Mouse (Mus musculus) testis, postnatal 14 days (tissue): Measurements from ENCODE around the gene Aldh1a1.
"Not testable (repeated sequence)": the region's sequence is repeated elsewhere in the genome, so short reads cannot be mapped to it uniquely, and the experiment has no call there.

ENCODE experiments used
- DNase-seq: peaks from one replicate; pipeline ENCODE4 v3.0.0; 2021; ENCODE audit warnings: low spot score

Aldh1a1 gene

GRCm38 (mm10) chr19:20555365-20555764 is 62.9 kb downstream of the Aldh1a1 start:
- DNase-seq, result no peak

DNA sequence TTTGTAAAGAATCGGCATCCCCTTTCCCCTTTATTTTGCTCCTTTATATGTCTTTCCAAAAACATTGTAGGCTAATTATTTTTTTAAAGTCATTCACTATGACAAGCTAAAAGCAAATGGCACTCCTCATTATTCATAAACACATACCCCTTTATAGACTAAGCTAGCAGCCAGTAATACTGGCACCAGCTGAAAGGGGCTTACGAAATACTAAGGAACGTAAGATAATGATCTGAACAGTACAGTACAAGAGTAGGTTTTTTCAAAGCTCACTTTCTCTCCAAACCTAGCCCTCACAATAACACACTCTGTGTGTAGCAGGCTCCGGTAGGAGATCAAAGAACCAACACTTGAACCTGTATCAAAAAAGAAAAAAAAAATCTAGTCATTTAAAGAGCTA is 64.7 kb downstream of the Aldh1a1 start:
- DNase-seq, result no peak

DNA sequence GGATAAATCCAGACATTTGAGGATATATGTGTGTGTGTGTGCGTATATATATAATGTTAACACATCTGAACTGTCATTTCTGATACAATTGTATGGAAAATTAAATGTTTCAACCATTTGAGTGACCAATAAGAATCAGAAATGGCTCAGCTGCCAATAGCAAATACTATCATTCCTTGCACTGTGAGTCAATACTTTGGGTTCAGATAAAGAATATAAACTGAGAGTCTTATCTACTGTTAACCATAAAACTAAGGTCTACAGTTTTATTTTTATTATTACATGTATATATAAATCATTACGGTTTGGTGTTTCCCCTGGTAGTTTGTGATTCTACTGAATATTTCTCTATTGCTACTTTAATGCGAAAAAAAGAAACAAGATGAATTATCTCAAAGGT is 65.6 kb downstream of the Aldh1a1 start:
- no peak for DNase-seq

- DNase-seq, result no peak
Observed at GRCm38 (mm10) chr19:20558544-20558943, 66.0 kb downstream of the Aldh1a1 start.

GRCm38 (mm10) chr19:20558952-20559351 is 66.4 kb downstream of the Aldh1a1 start:
- no peak for DNase-seq

GRCm38 (mm10) chr19:20559952-20560351 is 67.4 kb downstream of the Aldh1a1 start:
- no peak for DNase-seq

DNA sequence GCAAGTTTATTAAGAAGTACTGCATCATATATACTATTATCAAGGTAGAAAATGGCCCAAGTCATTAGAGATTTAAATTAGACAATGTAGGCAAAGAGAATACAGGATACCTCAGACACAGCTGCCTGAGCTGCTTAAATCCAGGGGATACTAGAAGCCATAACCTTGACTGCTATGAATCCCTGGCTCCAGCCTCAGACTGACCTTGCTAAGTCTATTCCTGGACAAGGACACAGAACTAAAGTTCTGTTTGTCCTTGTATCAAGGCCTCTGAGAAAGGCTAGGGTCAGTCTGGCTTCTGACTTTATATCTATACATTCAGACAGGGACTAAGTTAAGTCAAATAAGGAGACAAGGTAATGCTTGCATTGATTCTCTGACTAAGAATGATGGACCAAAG is 69.9 kb downstream of the Aldh1a1 start:
- peak; percentile 16 for DNase-seq

DNA sequence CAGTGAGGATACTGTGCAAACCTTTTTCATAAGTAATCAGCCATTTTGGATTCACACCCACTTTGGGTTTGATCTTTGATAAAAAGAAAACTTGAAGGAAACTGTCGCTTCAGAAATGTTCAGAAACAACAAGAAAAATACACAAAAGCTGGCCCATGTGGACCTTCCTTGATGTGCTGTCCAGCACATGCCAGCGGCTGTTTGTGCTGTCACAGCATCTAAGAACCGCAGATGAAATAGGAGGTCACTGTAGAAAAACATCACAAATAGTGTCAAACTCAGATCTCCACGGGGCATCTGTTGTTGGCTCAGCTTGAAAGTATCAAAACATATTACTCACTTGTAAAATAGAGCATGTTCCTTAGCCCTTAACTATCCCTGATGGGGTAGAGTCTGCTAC is 73.8 kb downstream of the Aldh1a1 start:
- DNase-seq, result no peak

DNA sequence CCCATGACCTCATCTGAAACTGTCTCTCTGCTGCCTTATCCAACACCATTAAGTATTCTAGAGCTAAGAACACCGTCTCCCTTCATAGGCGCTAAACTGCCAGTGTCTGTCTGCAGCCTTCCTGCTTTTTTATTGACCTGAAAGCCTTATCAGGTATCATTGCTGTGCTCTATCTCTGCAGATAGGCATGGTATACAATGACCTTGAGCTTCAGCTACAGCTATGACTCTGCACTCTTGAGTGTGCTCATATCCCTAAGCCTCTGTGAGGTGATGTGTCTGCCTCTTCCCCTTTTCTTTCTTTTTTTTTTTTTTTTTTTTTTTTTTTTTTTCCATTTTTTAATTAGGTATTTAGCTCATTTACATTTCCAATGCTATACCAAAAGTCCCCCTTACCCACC is 74.5 kb downstream of the Aldh1a1 start:
- DNase-seq, result no peak

DNA sequence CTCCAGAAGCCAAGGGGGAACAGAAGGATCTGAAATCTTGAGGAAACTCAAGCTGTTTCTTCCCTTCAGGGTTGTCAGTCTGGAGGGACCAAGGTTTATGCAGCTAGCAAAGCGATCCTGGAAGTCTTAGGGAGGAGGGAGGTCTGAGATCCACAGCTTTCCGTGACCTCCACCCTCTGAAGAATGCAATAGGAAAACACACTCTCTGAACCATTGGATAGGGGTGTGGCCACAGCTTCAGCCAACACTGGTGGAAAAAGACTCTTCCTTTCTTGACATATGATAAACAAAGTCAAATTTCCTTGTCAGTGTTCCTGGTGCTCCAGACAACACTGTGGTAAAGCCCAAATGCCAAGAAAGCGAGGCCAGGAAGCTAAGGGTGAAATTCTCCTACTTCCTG is 84.5 kb downstream of the Aldh1a1 start:
- no peak for DNase-seq

DNA sequence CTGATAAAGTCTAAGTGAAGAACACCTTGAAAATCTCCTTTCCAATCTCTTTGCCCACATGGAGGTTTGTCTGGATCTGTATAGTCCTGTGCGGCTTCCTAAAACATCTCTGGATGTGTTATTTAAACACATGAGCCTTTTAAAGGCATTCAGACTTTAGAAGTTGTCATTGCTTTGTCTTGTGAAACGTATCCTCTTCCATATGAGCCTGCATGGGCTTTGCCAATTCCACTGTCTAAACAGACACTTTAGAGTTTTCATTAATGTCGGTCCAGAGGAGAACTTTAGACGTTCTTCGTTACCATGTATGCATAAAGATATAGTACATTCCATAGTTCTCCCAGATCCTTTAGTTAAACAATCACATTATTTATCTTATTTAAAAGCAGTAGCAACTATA is 84.9 kb downstream of the Aldh1a1 start:
- DNase-seq, result no peak

DNA sequence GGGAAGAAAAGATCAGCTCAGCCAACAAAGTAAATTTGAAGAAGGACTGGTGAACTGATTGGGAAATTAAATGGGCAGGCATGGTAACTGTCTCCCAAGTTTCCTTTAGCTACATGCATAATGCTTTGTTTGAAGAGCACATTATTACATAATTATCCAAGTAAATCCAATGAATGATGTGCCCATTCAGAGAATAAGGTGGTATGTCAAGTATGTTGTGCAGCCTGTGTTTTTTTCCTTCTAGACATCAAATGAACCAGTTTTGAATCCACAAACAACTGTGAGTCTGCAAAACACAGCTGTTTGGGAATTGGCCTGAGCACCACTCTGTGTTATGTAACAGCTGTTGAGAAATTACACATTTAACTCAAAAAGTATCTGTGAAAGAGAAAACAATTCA is 107.4 kb downstream of the Aldh1a1 start:
- no peak for DNase-seq

DNA sequence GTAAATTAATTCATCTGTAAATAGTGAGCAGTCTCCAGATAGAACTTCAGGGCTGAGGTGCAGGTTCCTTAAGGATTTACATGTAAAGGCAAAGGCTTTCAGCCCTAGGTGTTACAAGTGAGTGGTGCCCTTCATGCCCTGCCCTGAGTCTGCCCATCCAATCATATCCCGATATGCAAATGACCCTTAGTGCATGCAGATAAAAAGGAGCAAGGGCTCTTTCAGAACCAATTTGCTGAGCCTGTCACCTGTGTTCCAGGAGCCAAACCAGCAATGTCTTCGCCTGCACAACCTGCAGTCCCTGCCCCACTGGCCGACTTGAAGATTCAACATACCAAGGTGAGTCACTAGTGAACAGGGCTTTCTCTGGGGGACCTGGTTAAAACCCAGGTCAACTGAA is 109.2 kb downstream of the Aldh1a1 start:
- peak; percentile 72 for DNase-seq

GRCm38 (mm10) chr19:20603212-20603611 is 110.7 kb downstream of the Aldh1a1 start:
- DNase-seq, result no peak

GRCm38 (mm10) chr19:20603866-20604265 is 111.4 kb downstream of the Aldh1a1 start:
- DNase-seq, result no peak

DNA sequence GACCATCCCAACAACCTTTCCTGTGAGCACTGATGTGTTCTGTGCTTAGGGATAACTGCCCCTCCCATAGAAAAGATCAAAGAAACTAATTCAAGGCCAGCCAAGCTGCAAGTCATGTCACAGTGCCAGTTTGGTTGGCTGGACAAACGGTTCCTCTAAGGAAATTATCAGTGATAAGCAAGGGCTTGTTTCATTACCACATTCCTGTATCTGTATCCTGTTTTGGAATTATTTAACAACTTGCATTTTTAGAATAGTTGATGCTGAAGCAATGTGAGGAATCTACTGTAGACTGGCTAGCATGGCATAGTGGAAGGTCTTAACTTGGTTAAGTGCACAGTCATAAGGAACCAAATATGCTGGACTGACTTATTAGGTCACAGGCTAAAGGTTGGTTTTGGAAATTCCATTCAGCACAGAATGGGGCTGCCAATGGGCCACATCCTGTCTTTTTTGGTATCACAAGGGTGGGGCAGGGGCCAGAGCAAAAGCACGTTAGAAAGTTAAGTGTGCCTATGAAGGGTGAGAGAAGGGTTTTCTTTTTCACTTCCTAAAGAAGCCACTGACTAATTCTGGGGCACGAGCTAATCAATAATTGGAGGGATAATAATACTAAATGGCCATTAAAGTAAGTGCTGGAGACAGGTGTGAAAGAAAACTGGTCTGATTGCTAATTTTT is 121.9 kb downstream of the Aldh1a1 start:
- peak; percentile 45 for DNase-seq

DNA sequence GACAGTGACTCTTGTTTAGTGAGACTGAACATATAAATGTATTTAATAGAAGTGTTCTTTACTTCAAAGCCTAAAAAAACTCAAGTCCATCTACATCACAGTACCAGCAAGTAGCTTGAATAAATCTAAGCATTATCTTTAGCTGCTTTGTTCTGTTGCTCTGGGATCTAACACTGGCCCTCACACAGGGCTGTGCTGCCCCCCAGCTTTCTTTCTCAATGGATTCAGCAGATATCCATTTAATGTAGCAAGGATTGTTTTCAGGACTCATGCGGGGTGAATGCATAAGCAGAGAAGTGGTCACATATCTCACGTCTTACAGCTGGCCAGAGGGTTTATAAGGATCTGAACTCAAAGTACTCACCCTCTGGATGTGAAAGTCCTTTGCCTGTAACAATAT is 129.9 kb downstream of the Aldh1a1 start:
- DNase-seq, result no peak

GRCm38 (mm10) chr19:20623416-20623815 is 130.9 kb downstream of the Aldh1a1 start:
- no peak for DNase-seq

- no peak for DNase-seq
Observed at GRCm38 (mm10) chr19:20631020-20631419, 138.5 kb downstream of the Aldh1a1 start.

DNA sequence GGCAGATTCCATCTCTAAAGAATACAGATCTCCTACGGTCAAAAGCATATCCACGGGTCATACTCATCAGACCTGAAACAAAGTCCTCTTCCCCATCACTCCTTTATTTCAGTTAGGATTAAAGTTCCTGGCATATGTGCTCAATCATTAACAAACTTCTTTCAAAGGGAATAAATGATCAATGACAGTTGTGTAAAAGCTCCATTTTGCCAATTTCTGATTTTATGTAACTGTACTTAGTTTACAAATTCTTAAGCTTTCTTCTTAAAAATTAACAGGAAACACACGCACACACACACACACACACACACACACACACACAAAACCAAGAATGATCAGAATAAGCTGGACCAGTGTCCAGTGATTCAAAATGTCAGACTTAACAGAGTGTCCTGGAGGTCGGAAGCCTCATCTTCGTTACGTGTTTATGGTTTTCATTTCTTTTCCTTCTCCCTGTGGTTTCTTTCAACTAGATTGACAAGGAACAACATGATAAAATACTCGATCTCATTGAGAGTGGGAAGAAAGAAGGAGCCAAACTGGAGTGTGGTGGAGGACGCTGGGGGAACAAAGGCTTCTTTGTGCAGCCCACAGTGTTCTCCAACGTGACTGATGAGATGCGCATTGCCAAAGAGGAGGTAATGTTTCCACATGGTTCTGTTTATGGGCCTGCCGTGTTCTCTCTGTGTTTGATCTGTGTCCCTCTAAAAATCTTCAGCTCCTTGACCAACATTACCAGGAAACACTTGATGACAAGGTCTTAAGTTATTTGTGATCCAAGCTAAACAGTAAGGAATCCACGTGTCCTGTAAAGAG is 141.6 kb downstream of the Aldh1a1 start:
- DNase-seq, result peak; percentile 37

DNA sequence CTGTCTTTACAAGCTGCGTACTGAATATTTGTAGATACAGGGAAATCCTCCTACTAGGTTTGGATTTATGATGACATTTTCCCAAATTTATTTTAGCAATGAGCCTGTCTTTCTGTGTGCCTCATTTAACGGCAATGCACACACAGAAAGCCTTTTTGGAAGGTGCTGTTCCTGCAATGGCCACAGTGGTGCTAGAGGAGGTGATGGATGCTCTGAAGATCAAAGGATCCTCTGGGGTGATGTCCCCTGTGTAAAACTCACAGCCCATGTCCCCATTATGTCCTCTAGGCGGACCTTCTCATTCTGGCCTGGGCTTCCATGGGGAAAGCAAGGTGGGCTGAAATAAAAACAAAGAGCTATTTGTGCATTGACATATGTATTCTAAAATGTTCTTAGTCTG is 151.8 kb downstream of the Aldh1a1 start:
- DNase-seq, result no peak

- not testable (repeated sequence) for DNase-seq
Observed at GRCm38 (mm10) chr19:20647496-20647895, 155.0 kb downstream of the Aldh1a1 start.

DNA sequence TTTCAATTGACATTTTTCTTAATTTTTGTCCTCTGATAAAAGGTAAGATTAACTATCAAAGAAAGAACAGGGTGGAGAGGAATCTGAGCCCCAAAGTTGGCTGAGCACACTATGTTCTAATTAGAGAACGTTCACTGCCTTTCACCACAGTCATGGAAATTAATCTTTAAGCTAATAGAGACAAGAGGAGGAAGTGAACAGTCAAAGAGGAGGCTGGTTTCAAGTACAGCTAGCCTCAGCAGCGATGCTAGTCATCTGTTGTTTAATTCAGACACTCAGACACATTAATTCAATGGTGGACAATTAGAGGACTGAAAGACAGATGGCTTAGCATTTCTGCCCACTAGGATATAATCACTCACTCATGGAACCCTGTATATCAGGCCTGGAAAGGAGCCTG is 157.5 kb downstream of the Aldh1a1 start:
- peak; percentile 6 for DNase-seq
